Mouse (Mus musculus) macrophage (primary cell): ENCODE measurements around the gene Usp30. TPM values are rescaled to one million over a fixed set of nuclear protein-coding genes. Genes with fewer than 3 reads are reported as not detected.

Source experiments
- H3K27ac ChIP-seq: fragments of 350-480 bp; formaldehyde crosslinking; 2 replicates; pipeline ENCODE4 v1.9.0; 2021
- H3K36me3 ChIP-seq: fragments of 350-480 bp; formaldehyde crosslinking; 2 replicates; pipeline ENCODE4 v1.9.0; 2021; ENCODE audit errors: inconsistent target
- H3K4me3 ChIP-seq: fragments of 350-480 bp; formaldehyde crosslinking; 2 replicates; pipeline ENCODE4 v1.9.0; 2021; ENCODE audit errors: inconsistent target
- H3K79me2 ChIP-seq: fragments of 350-480 bp; formaldehyde crosslinking; 2 replicates; pipeline ENCODE4 v1.9.0; 2021; ENCODE audit errors: inconsistent target
- WGBS: methylation state at CpG from one replicate; pipeline ENCODE4 v1.1.7; 2026; ENCODE audit warnings: inconsistent platforms; ENCODE audit not compliant: missing documents; 5-methylcytosine and 5-hydroxymethylcytosine counted together
- polyA plus RNA-seq: library from polyadenylated mRNA; stranded (reverse); fragments of 250-400 nt; gene quantifications from 3 replicates; pipeline ENCODE4 v1.2.4, GENCODE M21; 2018; ENCODE audit warnings: inconsistent platforms

Gene Usp30
- polyA plus RNA-seq, 1 experiment from 2014 or later: 11.9 TPM

DNA sequence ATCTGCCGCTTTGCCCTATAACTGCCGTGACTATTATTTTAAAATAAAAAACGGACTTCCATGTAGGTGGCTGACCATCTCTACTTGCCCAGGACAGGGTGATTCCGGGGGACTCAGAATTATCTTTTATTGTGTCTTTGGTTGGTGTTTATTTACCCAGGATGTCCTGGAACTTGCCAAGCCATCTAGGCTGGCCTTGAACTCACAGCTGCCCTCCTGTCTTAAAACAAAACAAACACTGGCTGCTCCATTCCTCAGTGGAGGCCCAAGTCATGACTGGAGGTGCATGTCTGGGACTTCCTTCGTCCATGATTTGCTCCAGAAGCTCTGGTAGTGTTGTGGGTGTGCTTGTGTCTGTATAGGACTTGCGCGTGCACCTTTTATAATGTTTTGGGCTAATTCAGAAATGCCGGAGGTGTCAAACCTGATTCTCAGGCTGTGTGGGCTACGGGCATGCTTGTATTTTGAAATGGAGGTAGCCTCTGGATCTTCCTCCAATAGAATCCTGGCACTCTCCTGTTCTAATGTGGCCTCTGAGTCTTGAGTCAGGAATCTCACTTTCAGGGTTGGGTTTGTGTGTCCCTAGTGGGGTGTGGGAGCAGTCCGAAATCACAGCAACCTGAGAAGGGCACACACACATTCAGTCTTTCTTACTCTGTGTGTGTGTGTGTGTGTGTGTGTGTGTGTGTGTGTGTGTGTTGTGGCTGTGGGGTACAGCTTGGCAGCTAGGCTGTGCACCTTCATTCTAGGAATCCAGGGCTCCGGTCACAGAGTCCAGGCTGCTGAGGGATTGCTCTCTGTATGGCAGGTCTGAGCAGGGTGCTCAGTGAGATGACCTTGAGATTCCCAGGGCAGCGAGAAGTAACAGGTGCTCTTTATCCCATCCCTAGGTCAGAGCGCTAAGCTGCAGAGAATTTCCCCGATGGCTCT lies 82.0 kb downstream of the Usp30 start:
- 95% methylated on average over 14 of the region's 14 CpGs for WGBS
- Histone ChIP-seq H3K4me3 (no peak overlapping the region), H3K27ac (no peak overlapping the region), H3K79me2 (no peaks in the 10 kb centered on the region), H3K36me3 (no peaks in the 10 kb centered on the region)

DNA sequence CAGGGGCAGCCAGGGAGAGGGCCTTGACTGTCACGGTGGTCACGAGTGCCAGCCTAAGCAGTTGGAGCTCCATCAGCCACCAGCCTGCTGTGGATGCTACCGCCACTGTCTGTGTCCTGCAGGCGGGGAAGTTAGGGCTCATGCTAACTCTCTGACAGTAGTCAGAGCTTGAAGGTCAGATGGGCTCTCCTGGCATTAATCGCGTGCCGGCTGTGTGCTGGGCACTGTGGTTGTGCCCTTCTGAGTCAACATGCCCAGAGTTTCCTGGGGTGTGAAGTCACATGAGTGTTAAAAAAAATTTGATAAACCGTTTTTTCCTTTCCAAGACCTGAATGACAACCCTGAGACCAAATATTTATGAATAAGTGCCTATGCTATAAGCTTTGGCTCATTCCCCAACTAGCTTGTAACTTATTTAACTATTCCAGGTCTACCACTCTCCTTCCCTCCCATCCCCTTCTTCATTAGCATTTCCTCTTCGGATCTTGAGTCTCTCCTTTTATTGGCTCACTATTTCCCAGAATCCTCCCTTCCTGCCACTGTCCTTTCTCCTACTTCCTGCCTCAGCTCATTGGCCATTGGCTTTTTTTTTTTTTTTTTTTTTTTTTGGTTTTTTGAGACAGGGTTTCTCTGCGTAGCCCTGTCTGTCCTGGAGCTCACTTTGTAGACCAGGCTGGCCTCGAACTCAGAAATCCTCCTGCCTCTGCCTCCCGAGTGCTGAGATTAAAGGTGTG lies 87.3 kb downstream of the Usp30 start:
- no peak overlapping the region for H3K4me3 ChIP-seq
- H3K79me2 ChIP-seq: no peaks in the 10 kb centered on the region
- no peaks in the 10 kb centered on the region for H3K36me3 ChIP-seq
- WGBS: 78% methylated on average over 12 of the region's 12 CpGs
- H3K27ac ChIP-seq: no peak overlapping the region

DNA sequence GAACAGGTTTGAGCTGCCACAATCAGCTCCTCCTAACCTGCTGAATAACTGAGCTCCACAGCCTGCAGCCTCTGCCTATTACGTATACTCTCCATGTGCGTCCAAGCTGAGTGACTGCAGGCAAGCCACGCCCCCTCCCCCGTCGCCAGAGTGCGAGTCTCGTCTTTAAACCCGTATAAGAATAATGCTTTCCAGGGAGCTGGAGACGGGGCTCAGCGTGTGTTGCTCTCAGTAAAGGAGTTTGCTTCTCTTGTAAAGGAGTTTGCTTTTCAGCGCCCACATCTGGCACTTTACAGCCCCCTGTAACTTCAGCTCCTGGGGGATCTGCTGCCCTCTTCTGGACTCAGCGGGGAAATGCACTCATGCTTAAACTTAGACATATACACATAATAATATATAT lies 88.2 kb downstream of the Usp30 start:
- Histone ChIP-seq H3K36me3 (no peaks in the 10 kb centered on the region), H3K79me2 (no peaks in the 10 kb centered on the region), H3K4me3 (no peak overlapping the region), H3K27ac (no peak overlapping the region)
- 31% methylated on average over 12 of the region's 12 CpGs for whole genome bisulfite sequencing

DNA sequence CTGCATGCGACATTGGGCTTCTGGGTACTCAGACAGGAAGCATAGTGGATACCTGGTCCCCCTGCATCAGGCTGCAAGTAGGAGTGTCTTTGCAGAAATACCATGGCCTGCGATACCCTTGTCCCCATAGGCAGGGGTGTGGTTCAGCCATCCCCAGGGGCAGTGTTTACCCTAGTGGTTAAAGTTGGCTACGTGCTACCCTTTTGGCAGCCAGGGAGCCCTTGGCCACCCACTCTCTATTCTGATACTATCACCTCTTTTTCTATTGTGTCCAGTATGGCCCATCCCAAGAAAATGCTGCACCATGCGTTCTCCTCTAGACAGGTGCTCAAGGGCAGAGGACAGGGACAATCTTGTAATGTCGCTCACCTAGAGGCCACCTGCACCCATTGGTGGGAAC lies 89.5 kb downstream of the Usp30 start:
- Histone ChIP-seq H3K4me3 (no peak overlapping the region), H3K79me2 (no peaks in the 10 kb centered on the region), H3K27ac (no peak overlapping the region), H3K36me3 (no peaks in the 10 kb centered on the region)
- WGBS: 93% methylated on average over 5 of the region's 5 CpGs

DNA sequence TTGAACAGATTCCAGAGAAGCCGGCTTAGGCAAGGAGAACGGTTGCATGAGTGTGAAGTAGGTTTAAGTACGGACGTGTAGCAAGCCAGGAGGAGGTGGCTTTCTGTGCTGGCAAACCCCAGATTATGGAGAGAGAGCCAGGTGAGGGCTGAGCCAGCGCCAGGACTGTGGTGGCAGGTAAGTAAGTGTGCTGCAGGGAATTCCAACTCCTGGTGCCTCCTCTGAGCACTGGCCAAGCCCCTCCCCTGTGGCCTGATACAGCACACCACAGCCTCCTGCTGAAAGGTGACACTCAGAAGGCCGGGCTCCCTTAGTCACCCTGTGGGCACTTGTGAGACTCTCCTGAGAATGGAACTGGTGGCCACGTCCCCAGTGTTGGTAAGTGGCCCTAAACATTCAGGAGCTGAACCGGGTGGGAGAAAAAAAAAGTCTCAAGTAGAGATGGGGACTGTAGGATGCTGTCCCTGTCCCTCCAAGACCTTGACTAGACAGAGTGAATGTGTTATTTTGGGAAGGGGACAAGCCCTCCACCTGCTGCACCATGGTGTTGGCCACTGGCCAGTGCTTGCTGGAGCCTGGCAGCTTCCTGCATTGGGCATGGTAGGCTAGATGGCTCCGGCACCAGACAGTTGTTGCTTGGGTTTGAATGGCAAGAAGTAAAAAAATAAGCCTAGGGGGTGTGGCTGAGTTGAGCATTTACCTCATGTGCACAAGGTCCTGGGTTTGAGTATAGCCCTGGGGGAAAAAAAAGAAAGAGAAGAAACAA lies 90.1 kb downstream of the Usp30 start:
- Histone ChIP-seq H3K27ac (no peak overlapping the region), H3K4me3 (no peak overlapping the region), H3K36me3 (no peaks in the 10 kb centered on the region), H3K79me2 (no peaks in the 10 kb centered on the region)
- 65% methylated on average over 9 of the region's 9 CpGs for WGBS

DNA sequence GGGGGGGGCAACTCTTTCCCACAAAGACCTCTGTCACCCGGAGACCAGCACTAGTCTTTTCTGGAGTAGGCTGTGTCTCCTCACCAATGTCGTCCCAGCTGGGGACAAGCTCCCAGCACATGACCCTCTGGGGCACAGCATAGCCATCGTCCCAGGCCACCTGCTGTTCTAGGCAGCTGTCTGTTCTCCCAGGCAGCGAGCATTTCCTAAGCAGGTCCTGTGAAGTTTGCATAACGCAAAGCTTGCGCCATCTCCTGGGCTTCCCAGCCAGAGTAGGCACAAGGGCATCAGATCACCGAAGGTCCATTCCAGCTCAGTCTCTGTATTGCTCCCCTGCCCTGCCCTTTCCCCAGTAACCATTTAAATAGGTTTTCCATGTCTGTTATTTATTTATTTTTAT lies 92.0 kb downstream of the Usp30 start:
- Histone ChIP-seq H3K27ac (no peak overlapping the region), H3K36me3 (no peaks in the 10 kb centered on the region), H3K79me2 (no peaks in the 10 kb centered on the region), H3K4me3 (no peak overlapping the region)
- WGBS: 73% methylated on average over 7 of the region's 7 CpGs

DNA sequence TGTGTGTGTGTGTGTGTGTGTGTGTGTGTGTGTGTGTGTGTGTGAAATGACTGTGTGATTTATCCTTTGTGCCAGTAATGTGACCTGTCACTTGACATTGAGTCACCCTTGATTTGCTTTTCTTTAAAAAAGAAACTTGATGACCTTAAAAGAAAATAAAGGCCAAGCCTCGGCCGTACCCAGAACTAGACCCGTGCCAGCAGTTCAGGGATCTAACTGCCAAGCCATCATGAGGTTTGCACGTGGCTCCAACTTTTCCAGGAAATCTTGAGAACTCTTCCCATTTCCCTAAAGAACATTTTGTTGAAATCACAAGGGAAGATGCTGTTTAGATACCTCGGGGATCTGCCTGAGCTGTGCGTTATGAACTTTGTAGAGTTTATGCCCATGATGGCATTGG lies 96.2 kb downstream of the Usp30 start:
- Histone ChIP-seq H3K4me3 (no peak overlapping the region), H3K27ac (no peak overlapping the region), H3K36me3 (no peaks in the 10 kb centered on the region), H3K79me2 (no peaks in the 10 kb centered on the region)
- 87% methylated on average over 6 of the region's 6 CpGs for WGBS

DNA sequence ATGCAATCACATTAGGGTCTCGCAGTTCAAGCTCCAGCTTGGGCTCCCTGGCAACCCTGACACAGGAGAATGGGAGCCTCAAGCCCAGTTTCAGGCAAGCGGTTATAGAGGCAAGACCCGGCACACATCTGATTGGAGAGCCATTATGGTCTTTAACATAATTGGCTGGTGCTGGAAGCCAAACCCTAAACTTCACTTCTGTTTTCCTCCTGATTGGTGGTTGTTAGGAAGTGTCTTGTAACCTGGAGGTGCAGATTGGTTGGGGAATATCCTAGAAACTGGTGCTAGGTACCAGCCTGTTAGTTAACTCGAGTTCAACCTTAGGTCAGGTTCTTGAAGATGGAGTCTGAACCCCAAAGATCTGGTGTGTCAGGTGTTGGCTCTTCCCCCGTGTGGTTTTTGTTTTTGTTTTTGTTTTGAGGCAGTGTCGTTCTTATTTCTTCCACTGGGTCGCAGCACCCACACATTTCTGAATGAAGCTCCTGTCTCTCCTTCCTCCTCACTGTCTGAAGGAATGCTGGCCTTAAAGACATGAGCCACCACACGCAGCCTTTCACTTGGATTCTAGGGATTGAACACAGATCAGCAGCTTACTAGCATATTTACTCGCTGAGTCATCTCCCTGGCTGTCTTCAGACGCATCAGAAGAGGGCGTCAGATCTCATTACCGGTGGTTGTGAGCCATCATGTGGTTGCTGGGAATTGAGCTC lies 97.0 kb downstream of the Usp30 start:
- Histone ChIP-seq H3K27ac (no peak overlapping the region), H3K79me2 (no peaks in the 10 kb centered on the region), H3K36me3 (no peaks in the 10 kb centered on the region), H3K4me3 (no peak overlapping the region)
- 57% methylated on average over 12 of the region's 12 CpGs for WGBS

DNA sequence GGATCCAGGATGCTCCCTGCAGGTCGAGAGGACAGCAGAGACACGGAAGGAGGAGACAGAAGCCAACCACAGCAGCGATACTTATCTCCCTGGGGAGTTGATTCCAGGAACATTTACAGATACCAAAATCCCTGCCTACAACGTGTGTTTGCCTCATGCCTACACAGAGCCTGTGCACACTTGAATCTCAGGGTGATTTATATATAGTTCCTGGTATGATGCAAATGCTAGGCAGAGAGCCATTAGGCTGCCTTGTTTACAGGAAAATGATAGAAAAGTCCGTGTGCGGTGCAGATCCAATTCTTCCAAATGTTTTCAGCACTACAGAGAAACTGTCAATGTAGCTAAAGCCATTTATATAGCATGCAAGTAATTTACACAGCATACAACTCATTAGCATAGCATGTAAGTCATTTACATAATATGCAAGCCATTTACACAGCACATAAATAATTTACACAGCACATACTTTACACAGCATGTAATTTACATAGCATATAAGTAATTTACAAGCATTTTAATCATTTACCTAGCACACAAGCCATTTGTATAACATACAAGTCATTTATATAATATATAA lies 97.9 kb downstream of the Usp30 start:
- Histone ChIP-seq H3K79me2 (no peaks in the 10 kb centered on the region), H3K36me3 (no peaks in the 10 kb centered on the region), H3K4me3 (no peak overlapping the region), H3K27ac (no peak overlapping the region)
- WGBS: 63% methylated on average over 6 of the region's 6 CpGs

DNA sequence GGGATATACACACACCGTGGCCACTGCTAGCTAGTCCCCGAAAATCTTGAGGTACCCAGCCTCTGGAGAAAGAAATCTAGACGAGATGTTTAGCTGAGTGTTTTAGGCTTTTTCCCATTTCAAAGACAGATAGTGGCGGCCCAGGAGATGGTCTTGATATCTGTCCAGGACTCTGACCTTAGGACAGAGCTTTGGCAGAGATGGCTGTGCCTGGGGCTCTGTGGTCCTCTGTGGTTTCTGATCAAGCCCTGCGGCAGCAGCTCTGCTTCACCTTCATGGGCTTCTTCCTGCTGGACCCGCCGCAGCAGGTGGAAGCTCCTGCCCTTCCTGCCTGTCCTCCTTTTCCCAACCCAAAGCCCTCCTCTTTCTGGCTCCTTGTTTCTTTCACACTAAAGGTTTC lies 105.1 kb downstream of the Usp30 start:
- Histone ChIP-seq H3K4me3 (no peak overlapping the region), H3K79me2 (no peaks in the 10 kb centered on the region), H3K36me3 (no peaks in the 10 kb centered on the region), H3K27ac (no peak overlapping the region)
- WGBS: 93% methylated on average over 7 of the region's 7 CpGs

DNA sequence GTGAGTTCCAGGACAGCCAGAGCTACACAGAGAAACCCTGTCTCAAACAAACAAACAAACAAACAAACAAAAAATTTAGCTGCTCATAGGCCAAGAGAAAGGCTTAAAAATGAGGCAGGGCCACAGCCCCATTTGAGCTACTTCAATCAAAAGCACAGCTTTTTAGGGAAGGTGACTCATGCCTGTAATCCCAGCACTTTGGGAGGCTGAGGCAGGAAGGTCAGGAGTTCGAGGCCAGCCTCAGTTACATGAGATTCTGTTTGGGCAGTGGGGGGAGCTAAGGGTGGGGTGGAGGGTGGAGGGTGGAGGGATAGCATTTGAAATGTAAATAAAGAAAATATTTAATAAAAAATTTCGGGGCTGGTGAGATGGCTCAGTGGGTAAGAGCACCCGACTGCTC lies 107.7 kb downstream of the Usp30 start:
- no peaks in the 10 kb centered on the region for H3K36me3 ChIP-seq
- no peak overlapping the region for H3K27ac ChIP-seq
- H3K79me2 ChIP-seq: no peaks in the 10 kb centered on the region
- WGBS: 100% methylated on average over 1 of the region's 3 CpGs
- no peak overlapping the region for H3K4me3 ChIP-seq

DNA sequence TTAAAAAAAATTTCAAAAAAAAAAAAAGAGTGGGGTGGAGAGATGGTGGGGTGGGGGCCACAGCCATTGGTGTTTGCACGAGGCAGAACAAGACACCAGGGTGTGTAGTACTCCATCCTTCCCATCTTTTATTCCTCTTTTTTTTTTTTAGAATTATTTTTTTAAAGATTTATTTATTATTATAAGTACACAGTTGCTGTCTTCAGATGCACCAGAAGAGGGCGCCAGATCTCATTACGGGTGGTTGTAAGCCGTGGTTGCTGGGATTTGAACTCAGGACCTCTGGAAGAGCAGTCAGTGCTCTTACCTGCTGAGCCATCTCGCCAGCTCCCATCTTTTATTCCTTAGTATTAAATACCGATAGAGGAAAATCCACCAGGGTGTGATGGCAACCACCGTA lies 108.2 kb downstream of the Usp30 start:
- WGBS: 67% methylated on average over 6 of the region's 7 CpGs
- H3K79me2 ChIP-seq: no peaks in the 10 kb centered on the region
- no peaks in the 10 kb centered on the region for H3K36me3 ChIP-seq
- H3K27ac ChIP-seq: no peak overlapping the region
- no peak overlapping the region for H3K4me3 ChIP-seq

DNA sequence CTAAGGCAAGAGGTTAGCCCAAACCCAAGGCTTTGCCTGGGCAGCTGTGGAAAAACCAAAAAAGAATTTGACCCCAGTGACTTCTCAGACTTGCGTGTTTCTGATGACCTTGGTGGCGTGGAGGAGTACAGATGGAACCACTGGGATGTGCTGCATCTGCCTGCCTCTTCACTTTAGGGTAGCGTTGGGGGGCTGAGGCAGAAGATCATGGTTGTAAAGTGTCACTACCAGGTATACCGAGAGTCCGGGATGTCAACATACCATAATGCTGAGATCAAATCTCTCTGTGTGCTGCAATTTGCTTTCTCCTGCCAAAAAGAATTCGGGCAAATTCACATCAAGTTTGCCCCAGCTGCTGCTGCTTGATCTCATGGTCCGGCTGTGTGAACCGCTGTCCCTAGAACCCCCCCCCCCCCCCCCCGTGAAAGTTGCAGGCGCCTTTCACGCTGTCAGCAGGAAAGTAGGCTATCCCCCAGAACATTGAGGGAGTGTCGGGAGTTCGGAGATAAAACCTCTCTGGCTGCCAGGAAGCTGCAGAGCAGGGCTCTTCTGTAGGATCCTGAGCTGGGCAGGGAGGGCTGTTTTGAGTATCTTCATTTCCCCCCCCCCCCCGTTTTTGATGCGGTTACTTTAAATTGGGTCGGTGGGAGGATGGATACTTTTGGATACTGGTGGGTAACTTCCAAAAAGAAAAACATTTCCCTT lies 108.8 kb downstream of the Usp30 start:
- WGBS: 31% methylated on average over 13 of the region's 16 CpGs
- Histone ChIP-seq H3K4me3 (no peak overlapping the region), H3K36me3 (no peaks in the 10 kb centered on the region), H3K27ac (no peak overlapping the region), H3K79me2 (no peaks in the 10 kb centered on the region)
